Mouse (Mus musculus): Measurements from ENCODE around the gene Iqch.

DNA sequence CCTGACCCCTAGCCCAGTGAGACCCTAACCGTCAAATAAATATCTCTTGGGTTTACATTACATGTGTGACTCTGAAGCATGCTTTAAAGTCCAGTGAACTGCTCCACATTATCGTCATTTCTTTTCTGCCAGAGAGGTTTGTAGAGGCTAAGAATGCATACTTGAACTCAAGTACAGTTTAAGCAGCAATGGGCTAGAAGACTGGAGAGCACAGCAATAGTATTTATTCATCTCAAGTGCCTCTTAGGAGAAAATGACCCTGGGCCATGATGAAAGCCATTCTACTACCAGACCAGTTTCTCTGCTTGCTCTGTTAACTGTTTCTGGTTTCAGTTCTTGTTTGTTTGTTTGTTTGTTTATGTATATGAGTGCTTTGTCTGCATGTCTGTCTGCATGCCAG is 38.9 kb downstream of the Iqch start:
- TF ChIP-seq TAL1 (IDR thresholded peaks at IDR 0.05; ENCODE audit: low read length) = no peak
- TF ChIP-seq GATA1 (IDR thresholded peaks at IDR 0.05; ENCODE audit: low read length) = no peak

All from erythroblast, embryonic 14.5 days (primary cell).